Mouse (Mus musculus) embryonic stem cell, embryonic (primary cell): ENCODE measurements around the gene Jmjd8.

ENCODE experiments used
- CTCF ChIA-PET, 4 experiments: fragments of 300-600 bp in 2 of 4; fragments of 350-600 bp in 2 of 4; sonication (Branson Sonifier 250); formaldehyde crosslinking; loops; one replicate each; lab custom pipeline; 2022; ENCODE audit warnings: inconsistent platforms in 2 of 4; lab: Charles Lee
- POLR2A ChIA-PET, 4 experiments: fragments of 300-600 bp in 2 of 4; fragments of 350-600 bp in 2 of 4; sonication (Branson Sonifier 250); formaldehyde crosslinking; loops; one replicate each; lab custom pipeline; 2022; ENCODE audit warnings: antibody characterized with exemption in 4 of 4, inconsistent platforms in 1 of 4; lab: Charles Lee

Jmjd8 gene

GRCm38 (mm10) chr17:25796211-25796771, 32.4 kb upstream of the Jmjd8 start:
- CTCF ChIA-PET: interaction anchor here in 3 of 4 experiments (0.7 to 2.9 kb wide), 10 partner anchors 11 to 322 kb away, joined by 3 to 12 read pairs (median 4); partner anchors contain the start of genes Fbxl16 (in 2 of the 3), Narfl (in 2 of the 3) and Haghl (in 1 of the 3)
- POLR2A ChIA-PET: interaction anchor here in 3 of 4 experiments (0.6 to 4.7 kb wide), 36 partner anchors 9 to 272 kb away, joined by 3 to 36 read pairs (median 5); partner anchors contain the start of genes Fbxl16 (in 3 of the 3), Haghl (in 3 of the 3), Chtf18 (in 2 of the 3) and Rpusd1 (in 2 of the 3)

- ChIA-PET POLR2A (interaction anchor here in 3 of 4 experiments (0.6 to 4.7 kb wide), 42 partner anchors 9 to 947 kb away, joined by 3 to 36 read pairs (median 5); partner anchors contain the start of genes Fbxl16 (in 3 of the 3), Haghl (in 3 of the 3), Stub1 (in 3 of the 3) and Chtf18 (in 2 of the 3)), CTCF (interaction anchor here (0.6 to 2.9 kb wide), 14 partner anchors 12 to 322 kb away, joined by 3 to 12 read pairs (median 4); partner anchors contain the start of genes Fbxl16 (in 2 of the 4), Narfl (in 2 of the 4), Chtf18 (in 1 of the 4) and Haghl (in 1 of the 4))
These were observed 31.7 kb upstream of the Jmjd8 start, which contains the start of gene Metrn for GRCm38 (mm10) chr17:25796951-25797369. Metrn (minus strand) TSS chr17:25797136.

- ChIA-PET CTCF (interaction anchor here (0.6 to 2.1 kb wide), 85 partner anchors 9 to 527 kb away, joined by 3 to 49 read pairs (median 4); partner anchors contain the start of genes Chtf18 (in 4 of the 4), Rpusd1 (in 4 of the 4), Narfl (in 3 of the 4) and Sox8 (in 3 of the 4)), POLR2A (interaction anchor here (0.6 to 1.9 kb wide), 28 partner anchors 9 to 594 kb away, joined by 3 to 8 read pairs (median 4); partner anchors contain the start of genes Jmjd8 (in 2 of the 4), Gng13 (in 1 of the 4), Haghl (in 1 of the 4) and Narfl (in 1 of the 4))
These were observed 27.6 kb upstream of the Jmjd8 start for GRCm38 (mm10) chr17:25801029-25801428.

DNA sequence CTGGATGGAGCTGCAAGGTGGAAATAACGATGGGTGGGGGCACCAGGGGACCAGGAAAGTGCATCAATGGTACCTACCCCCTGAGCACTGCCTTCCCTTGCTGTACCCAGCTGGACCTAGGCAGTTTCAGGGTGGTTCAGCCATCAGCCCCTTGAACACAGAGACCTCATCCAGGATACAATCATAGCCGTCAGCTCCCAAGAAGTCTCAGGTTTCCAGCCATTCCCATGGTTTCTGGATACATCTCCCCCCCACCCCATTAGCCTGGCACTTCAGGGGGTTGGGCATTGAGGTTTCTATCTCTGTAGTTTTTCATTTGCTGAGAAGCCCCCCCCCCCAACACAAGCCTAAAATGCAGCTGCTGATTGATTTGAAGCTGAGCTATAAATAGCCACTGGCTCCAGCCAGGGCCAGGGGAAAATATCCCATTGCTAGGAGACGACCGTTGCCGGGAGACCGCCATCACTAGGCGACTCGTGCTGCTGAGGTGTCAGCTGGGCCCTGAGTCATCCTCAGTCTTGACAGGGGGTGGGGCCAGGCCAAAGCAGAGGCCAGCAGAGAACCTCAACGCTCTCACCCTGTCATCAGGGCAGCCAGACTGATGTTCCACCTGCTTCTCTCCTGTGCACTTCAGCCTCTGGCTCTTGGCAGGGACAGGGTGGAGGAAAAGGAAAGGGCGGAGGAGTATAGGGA, 25.7 kb upstream of the Jmjd8 start:
- POLR2A ChIA-PET: interaction anchor here (0.5 to 2.7 kb wide), 9 partner anchors 18 to 1080 kb away, joined by 3 to 10 read pairs (median 4); partner anchors contain the start of genes Rpusd1 (in 3 of the 4), Chtf18 (in 2 of the 4), Gm20683 (in 1 of the 4) and Haghl (in 1 of the 4)
- CTCF ChIA-PET: interaction anchor here in 3 of 4 experiments (0.6 to 1.6 kb wide), 10 partner anchors 15 to 655 kb away, joined by 3 to 10 read pairs (median 3); no protein-coding TSS in a partner anchor

- CTCF ChIA-PET: no interaction called here
- POLR2A ChIA-PET: interaction anchor here in 2 of 4 experiments (0.6 to 1.8 kb wide), 7 partner anchors 8 to 650 kb away, joined by 3 to 8 read pairs (median 5); partner anchors contain the start of genes Metrn (in 2 of the 2) and Stub1 (in 1 of the 2)
These were observed 22.2 kb upstream of the Jmjd8 start for GRCm38 (mm10) chr17:25806507-25806906.

GRCm38 (mm10) chr17:25807452-25807851, 21.2 kb upstream of the Jmjd8 start:
- POLR2A ChIA-PET: interaction anchor here in 3 of 4 experiments (0.6 to 2.8 kb wide), 10 partner anchors 9 to 952 kb away, joined by 3 to 12 read pairs (median 6); partner anchors contain the start of genes Chtf18 (in 1 of the 3), Haghl (in 1 of the 3), Metrn (in 1 of the 3) and Rpusd1 (in 1 of the 3)
- CTCF ChIA-PET: interaction anchor here in 3 of 4 experiments (0.5 to 1.9 kb wide), 5 partner anchors 63 to 1627 kb away, joined by 3 to 11 read pairs (median 5); partner anchors contain the start of genes Gng13 (in 1 of the 3) and Ntn3 (in 1 of the 3)

- ChIA-PET CTCF (interaction anchor here in 3 of 4 experiments (0.5 to 1.9 kb wide), 8 partner anchors 11 to 1599 kb away, joined by 3 to 11 read pairs (median 3); partner anchors contain the start of genes Gng13 (in 1 of the 3), Metrn (in 1 of the 3), Narfl (in 1 of the 3) and Ntn3 (in 1 of the 3)), POLR2A (interaction anchor here in 3 of 4 experiments (0.9 to 2.8 kb wide), 12 partner anchors 10 to 302 kb away, joined by 3 to 12 read pairs (median 6); partner anchors contain the start of genes Stub1 (in 2 of the 3), Chtf18 (in 1 of the 3), Haghl (in 1 of the 3) and Metrn (in 1 of the 3))
These were observed 20.6 kb upstream of the Jmjd8 start for GRCm38 (mm10) chr17:25808028-25808427.

DNA sequence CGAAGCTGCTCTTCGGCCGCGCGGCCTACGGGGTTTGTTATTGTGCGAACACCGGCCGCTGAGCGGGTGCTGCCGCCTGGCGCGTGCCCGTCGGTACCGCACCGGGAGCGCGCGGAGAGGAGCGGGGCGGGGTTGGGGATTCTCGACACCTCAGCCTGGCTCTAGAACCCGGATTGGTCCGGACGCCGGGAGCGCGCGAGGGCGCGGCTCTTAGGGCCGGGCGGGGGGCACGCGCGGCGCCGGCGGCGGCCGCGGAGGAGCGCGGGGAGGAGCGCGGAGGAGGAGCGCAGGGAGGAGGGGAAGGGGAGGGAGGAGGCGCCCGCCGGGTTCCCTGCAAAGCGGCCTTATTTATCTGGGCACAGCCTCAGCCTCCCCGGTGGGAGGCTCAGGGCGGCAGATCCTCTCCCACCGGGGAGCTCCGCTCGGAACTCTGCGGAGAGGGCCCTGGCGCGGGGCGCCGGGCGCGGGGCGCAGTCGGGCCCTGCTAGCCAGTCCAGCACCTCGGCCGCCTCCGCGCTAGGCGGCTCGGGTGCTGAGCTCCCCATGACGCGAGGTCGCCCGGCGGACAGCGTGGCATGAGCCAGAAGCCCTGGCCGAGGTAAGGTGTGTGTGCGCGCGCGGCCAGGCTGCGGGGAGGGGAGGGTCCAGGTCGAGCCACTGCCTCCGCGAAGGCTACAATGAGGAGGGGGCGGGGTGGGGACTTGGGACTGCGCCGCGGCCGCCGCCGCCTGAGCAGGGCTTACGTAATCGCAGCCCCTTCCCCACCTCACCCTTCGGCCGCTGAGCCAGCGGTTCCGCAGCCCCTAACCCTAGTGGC, 19.7 kb upstream of the Jmjd8 start, which contains the start of gene Fbxl16:
Fbxl16 (plus strand) TSS at position 297 of the 817 bp plus-strand sequence.
- ChIA-PET CTCF (interaction anchor here in 3 of 4 experiments (0.7 to 1.9 kb wide), 8 partner anchors 12 to 241 kb away, joined by 3 to 11 read pairs (median 3); partner anchors contain the start of genes Metrn (in 3 of the 3), Narfl (in 1 of the 3) and Sox8 (in 1 of the 3)), POLR2A (interaction anchor here in 3 of 4 experiments (0.5 to 2.8 kb wide), 21 partner anchors 9 to 564 kb away, joined by 3 to 12 read pairs (median 3); partner anchors contain the start of genes Metrn (in 3 of the 3), Stub1 (in 2 of the 3), Chtf18 (in 1 of the 3) and Haghl (in 1 of the 3))

GRCm38 (mm10) chr17:25809606-25810340, 18.9 kb upstream of the Jmjd8 start:
- ChIA-PET POLR2A (interaction anchor here in 3 of 4 experiments (0.5 to 2.8 kb wide), 17 partner anchors 8 to 565 kb away, joined by 3 to 16 read pairs (median 4); partner anchors contain the start of genes Metrn (in 3 of the 3), Haghl (in 1 of the 3), Jmjd8 (in 1 of the 3) and Stub1 (in 1 of the 3)), CTCF (interaction anchor here in 3 of 4 experiments (0.7 to 1.5 kb wide), 6 partner anchors 13 to 239 kb away, joined by 3 to 5 read pairs (median 3); partner anchors contain the start of genes Metrn (in 1 of the 3), Narfl (in 1 of the 3) and Sox8 (in 1 of the 3))

DNA sequence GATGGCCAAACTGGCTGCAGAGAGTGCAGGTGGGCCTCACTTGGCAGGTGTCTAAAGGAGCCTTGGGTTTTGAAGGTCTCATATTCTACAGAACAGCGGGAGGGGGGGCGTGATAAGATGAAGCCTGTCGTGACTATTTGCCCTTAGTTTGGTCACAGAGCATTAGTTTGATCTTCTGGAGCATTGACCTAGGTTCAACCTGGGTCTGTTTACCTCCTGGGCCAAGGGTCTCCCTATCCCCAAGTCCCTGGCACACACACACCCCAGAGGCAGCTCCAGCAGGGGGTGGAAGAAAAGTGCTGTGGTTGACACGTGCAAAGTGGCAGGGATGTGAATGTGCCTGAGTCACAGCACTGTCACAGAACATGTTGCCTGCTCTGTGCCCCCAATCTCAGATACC, 17.8 kb upstream of the Jmjd8 start:
- ChIA-PET POLR2A (no interaction called here), CTCF (no interaction called here)

DNA sequence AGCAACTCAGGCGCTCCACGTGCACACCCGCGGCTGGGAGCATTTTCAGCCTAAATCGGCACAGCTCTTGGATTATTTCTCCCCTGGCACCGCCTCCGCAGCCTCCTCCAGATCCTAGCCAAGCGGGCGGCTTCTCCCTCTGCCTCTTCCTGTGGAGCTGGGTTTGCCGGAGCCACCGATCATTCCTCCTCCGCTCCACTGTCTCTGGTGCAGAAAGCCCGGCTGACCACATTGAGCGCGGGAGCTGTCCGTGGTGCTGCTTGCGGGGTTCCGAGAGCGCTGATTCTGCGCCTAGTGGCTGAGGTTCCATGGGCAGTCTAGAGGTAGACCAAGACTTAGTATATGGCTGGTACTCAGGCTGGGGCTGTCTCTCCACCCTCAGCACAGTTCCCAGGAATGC, 15.2 kb upstream of the Jmjd8 start:
- CTCF ChIA-PET: interaction anchor here (0.5 to 1.9 kb wide), 21 partner anchors 9 to 1122 kb away, joined by 3 to 6 read pairs (median 3); partner anchors contain the start of genes Stub1 (in 2 of the 4), Chtf18 (in 1 of the 4), Rhot2 (in 1 of the 4) and Rpusd1 (in 1 of the 4)

GRCm38 (mm10) chr17:25817662-25818061, 11.0 kb upstream of the Jmjd8 start:
- ChIA-PET CTCF (interaction anchor here in 3 of 4 experiments (0.6 to 1.5 kb wide), 6 partner anchors 16 to 367 kb away, joined by 3 to 6 read pairs (median 4); partner anchors contain the start of gene Wdr90 (in 1 of the 3)), POLR2A (interaction anchor here in 2 of 4 experiments (0.6 to 10.0 kb wide), 11 partner anchors 9 to 435 kb away, joined by 3 to 92 read pairs (median 3); partner anchors contain the start of genes Stub1 (in 2 of the 2), Fbxl16 (in 1 of the 2), Jmjd8 (in 1 of the 2) and Luc7l (in 1 of the 2))

More for the DNA sequence above, 15.2 kb upstream of the Jmjd8 start:
- POLR2A ChIA-PET: interaction anchor here (0.6 to 10.0 kb wide), 22 partner anchors 9 to 1103 kb away, joined by 3 to 92 read pairs (median 4); partner anchors contain the start of genes Wdr24 (in 3 of the 4), Chtf18 (in 2 of the 4), Rpusd1 (in 2 of the 4) and Stub1 (in 2 of the 4)

DNA sequence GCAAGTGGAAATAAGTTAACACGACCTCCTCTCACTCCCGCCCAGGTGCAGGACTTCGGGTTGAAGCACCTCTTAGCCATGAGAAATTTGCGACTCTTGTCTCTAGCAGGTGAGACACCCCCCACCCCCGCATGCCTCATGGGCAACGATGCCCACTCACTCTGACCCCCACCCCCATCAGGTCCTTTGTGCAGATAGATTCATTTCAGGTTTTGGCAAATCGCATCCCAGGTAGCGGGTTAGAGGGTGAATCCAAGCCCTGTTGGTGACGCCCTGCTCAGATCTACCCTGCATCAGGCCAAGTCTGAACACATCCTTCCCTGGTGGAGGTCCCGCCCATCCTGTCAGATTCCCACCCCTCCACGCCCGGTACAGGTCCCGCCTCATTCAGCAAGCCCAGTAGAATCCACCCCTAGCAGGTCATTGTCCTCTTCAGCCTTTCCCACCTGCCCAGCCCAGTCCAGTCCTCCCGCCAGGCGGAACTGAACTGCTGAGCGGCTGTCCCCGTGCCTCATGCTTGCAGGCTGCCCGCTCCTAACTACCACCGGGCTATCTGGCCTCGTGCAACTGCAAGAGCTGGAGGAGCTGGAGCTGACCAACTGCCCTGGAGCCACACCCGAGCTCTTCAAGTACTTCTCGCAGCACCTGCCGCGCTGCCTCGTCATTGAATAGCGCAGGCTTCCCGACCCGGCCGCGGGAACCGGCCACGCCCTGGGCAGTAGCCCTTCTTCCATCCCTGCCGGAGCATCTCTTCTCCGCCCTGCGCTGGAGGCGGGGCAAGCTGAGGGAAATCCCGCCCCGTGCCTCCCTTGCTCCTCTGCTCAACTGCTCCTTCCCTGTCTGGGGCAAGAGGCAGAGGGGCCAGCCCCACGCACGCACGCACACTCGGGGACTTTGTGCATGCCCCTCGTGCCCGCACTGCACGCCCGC, 9.6 kb upstream of the Jmjd8 start:
- CTCF ChIA-PET: interaction anchor here in 2 of 4 experiments (0.6 to 1.1 kb wide), 6 partner anchors 14 to 304 kb away, joined by 3 to 4 read pairs (median 4); partner anchors contain the start of genes Mcrip2 (in 1 of the 2), Mrpl28 (in 1 of the 2) and Stub1 (in 1 of the 2)
- POLR2A ChIA-PET: interaction anchor here in 3 of 4 experiments (0.5 to 10.0 kb wide), 19 partner anchors 9 to 546 kb away, joined by 3 to 92 read pairs (median 3); partner anchors contain the start of genes Jmjd8 (in 3 of the 3), Stub1 (in 3 of the 3), Fbxl16 (in 2 of the 3) and Chtf18 (in 1 of the 3)
